Mouse (Mus musculus) megakaryocyte, embryonic 14.5 days (primary cell): ENCODE measurements around the gene Kat2b.

Experiments used
- FLI1 ChIP-seq: IDR thresholded peaks from 2 replicates; pipeline ENCODE4 v1.6.1; 2012; ENCODE audit warnings: low read length, inconsistent platforms, mixed read lengths
- GATA1 ChIP-seq: IDR thresholded peaks from 3 replicates; pipeline ENCODE4 v1.6.1; 2012; ENCODE audit warnings: mixed read lengths, low read length, inconsistent platforms, borderline replicate concordance

DNA sequence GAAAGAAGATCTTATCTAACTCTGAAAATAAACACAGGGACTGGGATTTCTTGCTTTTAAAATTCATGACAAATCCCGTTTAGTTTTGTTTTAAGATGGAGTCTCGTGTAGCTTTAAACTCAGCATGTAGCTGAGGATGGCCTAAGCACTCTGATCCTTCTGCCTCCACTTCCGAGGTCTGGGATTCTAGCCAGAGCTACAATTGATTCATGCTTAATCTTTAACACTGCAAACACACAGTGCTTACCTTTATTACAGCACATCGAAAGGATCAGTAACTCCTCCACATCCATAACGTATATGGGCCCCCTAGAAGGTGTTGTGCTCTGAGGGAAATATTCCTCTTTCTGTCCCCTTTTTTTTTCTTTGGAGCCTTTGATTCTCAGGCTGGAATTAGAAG lies 61.5 kb downstream of the Kat2b start:
- TF ChIP-seq GATA1 (no peak), FLI1 (no peak)
